Mouse (Mus musculus) cerebral cortex, adult 2 months (tissue): ENCODE measurements around the gene Pth1r.

Experiments
- WGBS: fragments of 180-500 bp; shearing (Covaris S2); methylation state at CpG from one replicate; pipeline ENCODE4 v1.1.7; 2018; 5-methylcytosine and 5-hydroxymethylcytosine counted together

Pth1r gene

GRCm38 (mm10) chr9:110750404-110751187, 3.7 kb upstream of the Pth1r start:
- WGBS, result 43% methylated on average over 14 of the region's 14 CpGs

- whole genome bisulfite sequencing, result 88% methylated on average over 2 of the region's 2 CpGs
Observed at GRCm38 (mm10) chr9:110748451-110748850, 1.5 kb upstream of the Pth1r start.

- WGBS, result 83% methylated on average over 5 of the region's 5 CpGs
Observed at GRCm38 (mm10) chr9:110746238-110746637, 707 bp downstream of the Pth1r start.

GRCm38 (mm10) chr9:110745752-110746151, 1.2 kb downstream of the Pth1r start:
- WGBS, result 78% methylated on average over 5 of the region's 5 CpGs

- WGBS, result 16% methylated on average over 58 of the region's 63 CpGs
Observed at GRCm38 (mm10) chr9:110743456-110744323, 3.3 kb downstream of the Pth1r start.

- WGBS, result 1% methylated on average over 47 of the region's 49 CpGs
Observed at GRCm38 (mm10) chr9:110742951-110743455, 3.9 kb downstream of the Pth1r start.

GRCm38 (mm10) chr9:110742295-110742950, 4.5 kb downstream of the Pth1r start:
- WGBS, result 1% methylated on average over 52 of the region's 71 CpGs

- WGBS, result 11% methylated on average over 17 of the region's 17 CpGs
Observed at GRCm38 (mm10) chr9:110741711-110742294, 5.1 kb downstream of the Pth1r start, which contains the start of gene Myl3. Gene Myl3, plus strand, starts transcription at chr9:110741861.

GRCm38 (mm10) chr9:110739961-110740360, 7.0 kb downstream of the Pth1r start:
- 91% methylated on average over 7 of the region's 7 CpGs for WGBS

GRCm38 (mm10) chr9:110738054-110738453, 8.9 kb downstream of the Pth1r start:
- WGBS, result 19% methylated on average over 1 of the region's 1 CpGs

GRCm38 (mm10) chr9:110736362-110736761, 10.6 kb downstream of the Pth1r start:
- WGBS, result 62% methylated on average over 9 of the region's 9 CpGs

- 82% methylated on average over 7 of the region's 7 CpGs for WGBS
Observed at GRCm38 (mm10) chr9:110734154-110734553, 12.8 kb downstream of the Pth1r start.

- WGBS, result 19% methylated on average over 8 of the region's 8 CpGs
Observed at GRCm38 (mm10) chr9:110733102-110733501, 13.8 kb downstream of the Pth1r start.

- under 1% methylated on average over 26 of the region's 26 CpGs for WGBS
Observed at GRCm38 (mm10) chr9:110732623-110733022, 14.3 kb downstream of the Pth1r start.

- 65% methylated on average over 4 of the region's 4 CpGs for WGBS
Observed at GRCm38 (mm10) chr9:110731859-110732258, 15.1 kb downstream of the Pth1r start.

GRCm38 (mm10) chr9:110729841-110730240, 17.1 kb downstream of the Pth1r start:
- WGBS, result 24% methylated on average over 8 of the region's 8 CpGs

- WGBS, result 23% methylated on average over 33 of the region's 33 CpGs
Observed at GRCm38 (mm10) chr9:110726867-110727266, 20.1 kb downstream of the Pth1r start.

- WGBS, result 25% methylated on average over 9 of the region's 9 CpGs
Observed at GRCm38 (mm10) chr9:110725721-110726135, 21.2 kb downstream of the Pth1r start.

- WGBS, result 79% methylated on average over 10 of the region's 10 CpGs
Observed at GRCm38 (mm10) chr9:110722060-110722459, 24.9 kb downstream of the Pth1r start.

- WGBS, result 86% methylated on average over 5 of the region's 5 CpGs
Observed at GRCm38 (mm10) chr9:110719977-110720376, 27.0 kb downstream of the Pth1r start.

GRCm38 (mm10) chr9:110718810-110719209, 28.1 kb downstream of the Pth1r start:
- WGBS, result 91% methylated on average over 3 of the region's 3 CpGs
